Mouse (Mus musculus) left cerebral cortex, postnatal 25 days (tissue): ENCODE measurements at regions not wholly inside any gene's neighbourhood (a gene's known extent, or its start where the extent isn't known, plus 50 kb on each side); places are given as distances from the start of the nearest gene placed in this dataset.

ENCODE experiments used
- DNase-seq, 2 experiments: peaks; one replicate each; pipeline ENCODE4 v3.0.0; 2022; ENCODE audit warnings: low spot score in 2 of 2, mixed read lengths in 1 of 2
- intact Hi-C: fragments of 180-260 bp; cut with DNase I; formaldehyde crosslinking; loops from one replicate; pipeline ENCODE4 v1.15.1; 2025

DNA sequence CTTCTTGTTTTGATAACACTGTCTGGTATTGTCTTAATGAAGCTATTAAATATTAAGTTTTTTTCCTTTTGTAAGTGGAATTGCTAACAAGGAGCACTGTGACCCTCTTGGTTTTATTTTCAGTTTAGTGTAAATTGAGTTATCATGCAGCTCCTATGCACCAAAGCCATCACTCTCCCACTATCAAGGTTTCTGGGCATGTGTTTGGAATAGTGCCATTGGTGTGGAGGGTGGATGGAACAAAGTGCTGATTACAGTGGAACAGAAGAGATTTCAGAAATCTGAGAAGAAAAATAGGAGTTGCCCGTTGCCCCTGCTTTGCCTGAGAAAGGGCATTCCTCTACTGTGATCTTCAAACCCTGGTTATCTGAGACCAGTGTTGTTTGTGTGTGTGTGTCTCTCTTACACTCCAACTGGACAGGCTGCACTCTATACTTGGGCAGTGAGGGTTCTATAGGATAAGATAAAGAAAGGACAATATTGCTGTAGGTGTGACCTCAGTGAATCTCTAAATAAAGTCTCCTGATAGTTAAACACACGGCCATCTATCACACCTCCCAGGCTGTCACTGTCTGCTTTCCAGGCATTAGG lies 414.3 kb upstream of the Nr2f2 start:
- DNase-seq, result no peak
- intact Hi-C loops, result no loop called here

GRCm38 (mm10) chr7:70777763-70778162 lies 411.2 kb upstream of the Nr2f2 start:
- DNase-seq, result no peak
- intact Hi-C loops, result no loop called here

DNA sequence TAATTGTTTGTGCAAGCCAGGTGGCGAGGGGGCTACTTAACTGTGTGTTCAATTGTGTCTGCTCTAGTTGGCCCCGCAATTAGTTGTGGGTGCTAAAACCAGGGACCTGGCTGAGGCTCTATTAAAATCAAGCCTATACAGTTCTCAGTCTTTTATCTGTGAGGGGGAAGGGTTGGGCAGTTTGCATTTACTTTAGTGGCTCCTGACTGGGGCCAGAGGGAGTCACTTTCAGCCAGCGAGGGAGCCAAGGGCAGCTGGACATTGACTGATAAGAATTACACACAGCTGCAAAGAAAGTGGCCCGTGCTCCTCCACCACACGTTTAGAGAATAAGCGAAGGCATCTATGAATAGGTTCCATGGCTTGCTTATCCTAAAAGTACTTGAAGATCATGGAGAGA lies 403.1 kb upstream of the Nr2f2 start:
- intact Hi-C loops, result no loop called here
- DNase-seq, result no peak

DNA sequence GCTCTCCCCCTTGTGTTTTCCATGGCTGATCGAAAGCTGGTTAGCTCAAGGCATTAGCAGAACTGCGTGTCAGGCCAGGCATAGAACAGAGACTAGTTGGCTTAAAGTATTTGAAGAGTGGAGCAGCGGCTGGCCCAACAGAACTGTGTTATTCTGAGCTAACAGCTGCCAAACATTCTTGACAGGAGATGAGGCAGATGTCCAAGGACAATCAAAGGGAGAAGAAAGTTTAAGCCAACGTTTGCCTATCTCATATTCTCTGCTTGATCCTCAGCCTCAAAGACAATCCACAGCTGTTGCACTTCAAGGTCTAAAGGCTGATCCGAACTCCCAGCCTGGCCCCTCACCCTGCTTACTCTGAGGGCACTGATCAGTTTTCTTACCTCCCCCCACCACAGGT lies 401.2 kb upstream of the Nr2f2 start:
- DNase-seq, result no peak
- intact Hi-C loops, result no loop called here

GRCm38 (mm10) chr7:70756676-70757075 lies 390.1 kb upstream of the Nr2f2 start:
- intact Hi-C loops, result no loop called here
- DNase-seq, result no peak

- intact Hi-C loops, result no loop called here
- DNase-seq, result no peak
Observed at GRCm38 (mm10) chr7:70754826-70755225, 388.3 kb upstream of the Nr2f2 start.

DNA sequence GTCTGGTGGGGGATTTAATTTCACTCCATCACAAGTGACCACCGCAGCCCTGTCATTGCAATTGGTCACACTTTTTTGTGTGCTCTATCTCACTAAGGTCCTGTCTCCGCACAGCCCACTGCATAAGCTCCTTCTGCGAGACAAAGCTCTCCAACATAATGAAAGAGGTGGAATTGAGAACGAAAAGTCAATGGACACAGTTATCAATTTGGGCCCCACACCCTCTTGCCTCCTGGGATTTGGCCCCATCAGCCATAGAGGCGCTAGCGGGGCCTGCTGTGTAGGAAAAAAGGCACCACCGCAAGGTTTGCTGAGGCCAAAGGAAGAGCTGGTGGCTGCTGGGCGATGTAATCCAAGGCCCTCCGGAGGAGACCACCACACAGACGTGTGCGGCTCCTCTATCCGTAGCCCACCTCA lies 386.3 kb upstream of the Nr2f2 start:
- intact Hi-C loops, result no loop called here
- no peak for DNase-seq

- DNase-seq, result no peak
- intact Hi-C loops, result no loop called here
Observed at GRCm38 (mm10) chr7:70748884-70749283, 382.3 kb upstream of the Nr2f2 start.

- intact Hi-C loops, result no loop called here
Observed at GRCm38 (mm10) chr7:70748345-70748744, 381.8 kb upstream of the Nr2f2 start.

GRCm38 (mm10) chr7:70744296-70744695 lies 377.8 kb upstream of the Nr2f2 start:
- intact Hi-C loops, result no loop called here

More at GRCm38 (mm10) chr7:70748345-70748744, 381.8 kb upstream of the Nr2f2 start:
- DNase-seq, result peak in 1 of 2 experiments; percentile 51

GRCm38 (mm10) chr7:70735591-70735990 lies 369.1 kb upstream of the Nr2f2 start:
- intact Hi-C loops, result no loop called here
- DNase-seq, result no peak

More at GRCm38 (mm10) chr7:70744296-70744695, 377.8 kb upstream of the Nr2f2 start:
- no peak for DNase-seq

- no peak for DNase-seq
- intact Hi-C loops, result no loop called here
Observed at GRCm38 (mm10) chr7:70733501-70733900, 367.0 kb upstream of the Nr2f2 start.

DNA sequence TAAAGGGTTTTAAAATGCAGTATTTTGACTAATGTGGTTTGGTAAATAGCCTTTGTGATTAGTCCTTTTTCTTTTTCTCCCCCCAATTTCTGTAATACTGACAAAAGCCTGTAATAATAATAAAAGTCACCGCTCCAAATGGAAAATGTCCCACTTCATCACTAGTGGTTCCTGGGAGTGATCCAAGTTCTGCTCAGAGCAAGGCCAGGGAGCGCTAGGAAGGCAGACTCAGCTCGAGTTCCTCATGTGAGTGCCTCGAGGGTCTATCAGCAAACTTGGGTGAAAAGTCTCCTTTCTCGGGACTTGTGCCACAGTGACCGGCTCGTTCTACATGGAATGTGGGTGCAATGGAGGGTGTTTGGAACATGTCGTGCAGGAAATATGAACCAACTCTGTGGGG lies 363.4 kb upstream of the Nr2f2 start:
- DNase-seq, result no peak
- intact Hi-C loops, result no loop called here

GRCm38 (mm10) chr7:70718149-70718765 lies 351.7 kb upstream of the Nr2f2 start:
- intact Hi-C loops, result no loop called here
- DNase-seq, result no peak

DNA sequence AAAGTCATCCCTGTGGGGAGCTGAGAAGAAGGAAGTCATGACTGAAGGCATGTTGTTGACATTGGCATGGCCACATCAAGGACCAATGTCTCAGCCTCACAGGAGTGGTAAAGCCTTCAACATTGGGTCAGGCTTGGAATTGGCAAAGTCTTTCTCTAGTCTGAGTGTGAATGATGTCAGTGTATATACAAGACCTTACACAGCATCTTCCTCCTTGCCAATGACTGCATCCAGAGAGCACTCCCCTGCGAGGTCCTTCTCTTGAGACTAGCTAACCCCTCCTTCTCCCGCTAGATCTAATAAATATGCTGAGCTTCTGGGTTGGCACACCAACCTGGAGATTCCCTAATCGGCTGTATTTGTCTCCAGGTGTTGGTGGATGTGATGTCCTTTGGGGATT lies 351.1 kb upstream of the Nr2f2 start:
- no peak for DNase-seq
- intact Hi-C loops, result no loop called here

DNA sequence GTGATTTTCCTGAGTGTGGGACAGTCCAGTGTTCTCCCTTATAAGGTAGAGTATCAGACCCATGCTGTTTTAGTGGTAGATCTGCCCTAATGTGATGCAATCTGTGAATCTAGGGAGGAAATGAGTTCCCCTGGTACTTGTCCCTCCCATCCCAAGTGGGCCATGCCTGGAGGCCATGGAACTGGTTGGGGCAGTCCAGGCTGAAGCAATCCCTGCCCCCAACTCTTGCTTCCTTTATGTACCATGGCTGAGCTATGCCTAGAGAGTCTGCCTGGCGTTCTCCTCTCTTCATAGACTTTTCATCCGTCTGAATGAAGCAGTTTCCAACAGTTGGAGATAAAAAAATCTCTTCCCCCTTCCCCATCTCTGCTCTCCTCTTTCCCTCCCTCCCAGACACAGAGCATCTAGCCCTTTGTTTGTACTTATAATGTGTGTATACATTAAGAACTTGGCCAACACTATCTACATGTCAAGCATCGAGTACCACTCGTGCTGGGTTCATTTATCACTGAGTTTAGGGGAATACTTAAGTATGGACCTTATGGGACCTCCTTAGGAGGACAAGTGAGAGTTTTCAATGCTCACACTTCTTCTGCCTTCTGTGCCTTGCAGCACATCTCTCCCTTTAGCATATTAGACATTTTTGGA lies 350.4 kb upstream of the Nr2f2 start:
- intact Hi-C loops, result no loop called here
- no peak for DNase-seq

GRCm38 (mm10) chr7:70712141-70712540 lies 345.6 kb upstream of the Nr2f2 start:
- DNase-seq, result peak; percentile 71 to 96
- intact Hi-C loops, result no loop called here

DNA sequence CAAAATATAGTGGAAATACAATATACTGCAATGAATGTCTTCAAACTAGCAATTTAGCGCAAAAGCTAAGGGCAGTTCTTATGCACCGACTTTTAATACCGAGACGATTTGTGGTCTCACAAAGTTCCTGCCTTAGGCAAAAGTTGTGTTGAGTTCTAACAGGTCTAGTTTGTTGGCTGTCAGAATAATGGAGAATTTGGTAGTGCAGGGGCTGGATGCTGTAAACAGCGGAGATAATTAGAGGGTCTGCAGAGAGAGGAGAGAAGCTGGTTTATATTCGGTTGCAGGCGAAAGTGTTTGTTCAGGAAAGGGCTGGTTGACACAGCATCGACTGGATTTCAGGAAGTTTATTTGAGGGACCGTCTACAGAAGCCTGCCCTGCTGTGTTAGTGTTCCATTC lies 339.7 kb upstream of the Nr2f2 start:
- no peak for DNase-seq
- intact Hi-C loops, result no loop called here

DNA sequence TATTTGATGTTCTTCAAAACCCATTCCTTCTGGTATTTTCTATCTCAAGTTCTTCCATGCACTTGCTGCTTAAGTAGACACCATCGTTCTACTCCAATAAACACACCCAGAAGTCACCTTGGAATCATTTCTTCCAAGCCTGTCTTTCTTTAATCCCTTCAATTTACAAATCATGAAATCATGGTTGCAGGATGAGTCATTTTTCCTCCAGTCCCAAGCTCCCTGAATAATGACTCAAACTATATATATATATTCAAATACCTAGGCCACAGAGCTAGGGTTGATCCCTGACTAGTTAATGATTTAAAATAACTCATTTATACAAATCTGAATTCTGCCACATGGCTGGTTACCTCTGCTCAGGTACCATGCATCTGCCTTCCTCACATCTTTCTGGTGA lies 337.2 kb upstream of the Nr2f2 start:
- intact Hi-C loops, result no loop called here
- no peak for DNase-seq

DNA sequence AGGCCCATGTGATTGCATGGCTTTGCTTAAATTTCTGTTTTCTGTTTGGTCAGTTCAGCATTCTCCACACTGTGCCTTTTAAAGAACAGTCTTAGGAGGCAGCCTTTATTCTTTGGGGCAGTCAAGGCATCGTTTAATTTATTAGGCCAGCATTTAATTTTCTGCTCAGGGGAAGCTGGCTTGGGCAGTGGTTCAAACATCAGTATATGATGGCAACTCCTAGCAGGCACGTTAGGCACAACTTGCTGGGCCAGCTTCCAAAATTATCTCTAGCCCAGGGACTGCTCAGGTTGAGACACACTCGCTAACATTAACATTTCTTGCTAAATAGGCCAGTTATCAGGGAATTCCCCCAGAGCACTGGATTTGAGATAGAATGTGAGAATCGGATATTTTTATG lies 333.9 kb upstream of the Nr2f2 start:
- intact Hi-C loops, result no loop called here
- DNase-seq, result no peak

GRCm38 (mm10) chr7:70699391-70699790 lies 332.9 kb upstream of the Nr2f2 start:
- intact Hi-C loops, result no loop called here
- no peak for DNase-seq
